Mouse (Mus musculus): ENCODE results near the gene Vps51.

Gene Vps51

DNA sequence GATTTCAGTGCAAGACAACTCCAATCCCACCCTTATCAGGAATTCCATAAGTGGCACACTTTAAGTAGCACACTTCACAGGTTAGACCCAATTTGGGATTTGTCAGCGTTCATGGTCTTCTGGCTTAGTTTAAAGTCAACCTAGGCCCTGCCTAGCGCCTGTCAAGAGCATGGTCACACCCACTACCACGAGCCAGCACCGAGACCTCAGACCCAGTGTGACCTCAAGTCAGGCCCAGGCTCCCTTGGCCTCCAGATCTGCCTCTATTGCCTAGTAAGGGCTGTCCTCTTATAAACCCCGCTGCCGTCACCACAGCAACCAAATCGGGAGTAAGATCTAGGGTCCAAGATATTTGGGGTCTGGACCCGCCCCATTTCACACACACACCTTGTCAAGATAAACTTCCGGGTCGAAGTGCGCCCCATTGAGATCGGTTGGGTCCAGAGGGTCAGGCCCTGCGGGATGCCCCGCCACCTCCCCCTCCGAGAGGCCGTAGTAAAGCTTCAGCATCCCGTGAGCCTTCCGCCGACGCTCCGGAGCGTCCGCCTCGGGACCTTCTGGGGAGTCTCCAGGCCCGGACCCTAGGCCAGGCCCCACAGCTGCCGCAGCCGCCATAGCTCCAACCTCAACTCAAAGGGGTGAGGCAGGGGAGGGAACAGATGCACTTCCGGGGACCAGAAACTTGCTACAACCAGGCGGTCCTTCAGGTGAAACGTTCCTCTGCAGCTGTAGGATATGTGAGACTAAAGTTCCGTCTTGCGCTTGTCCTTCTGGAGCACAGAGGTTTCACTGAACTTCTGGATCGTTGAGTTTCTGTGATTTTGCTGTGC, at the start of gene Vps51:
Vps51 (minus strand) TSS at position 668 of the 830 bp plus-strand sequence.
- peak; percentile 63 to 83 for DNase-seq (ENCODE audit: low spot score in 2 of 2)

DNA sequence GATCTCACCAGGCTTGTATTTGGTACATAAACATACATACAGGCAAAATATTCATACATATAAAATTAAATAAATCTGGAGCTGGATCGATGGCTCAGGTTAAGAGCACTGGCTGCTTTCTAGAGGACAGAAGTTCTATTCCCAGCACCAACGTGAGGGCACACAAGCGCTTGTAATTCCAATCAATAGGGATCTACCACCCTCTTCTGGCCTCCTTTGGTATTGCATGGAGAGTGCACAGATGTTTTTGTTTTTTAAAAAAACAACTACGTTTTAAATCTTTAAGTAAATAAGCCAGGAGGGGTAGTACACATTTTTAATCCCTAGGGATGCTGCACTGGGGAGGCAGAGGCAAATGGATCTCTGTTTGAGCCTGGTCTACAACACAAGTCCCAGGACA, 49.3 kb upstream of the Vps51 start:
- peak in 1 of 2 experiments; percentile 44 for DNase-seq (ENCODE audit: low spot score in 2 of 2)

DNA sequence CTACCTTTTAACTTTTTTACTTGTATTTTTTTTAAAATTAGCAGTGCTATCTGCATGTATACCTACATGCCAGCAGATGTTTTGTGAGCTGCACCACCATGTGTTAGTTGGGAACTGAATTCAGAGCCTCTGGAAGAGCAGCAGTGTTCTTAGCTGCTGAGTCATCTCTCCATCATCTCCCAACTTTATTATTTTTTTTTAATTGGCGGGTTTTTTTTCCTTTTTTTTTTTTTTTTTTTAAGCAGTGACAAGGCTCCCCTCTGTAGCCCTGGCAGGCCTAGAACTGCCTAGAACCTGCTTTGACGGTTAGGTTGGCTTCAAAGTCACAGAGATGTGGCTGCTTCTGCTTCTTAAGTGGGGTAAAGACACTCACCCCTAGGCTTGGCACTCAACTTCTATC, 47.9 kb upstream of the Vps51 start:
- no peak for DNase-seq (ENCODE audit: low spot score in 2 of 2)

- DNase-seq (ENCODE audit: low spot score in 2 of 2): no peak
Observed at GRCm38 (mm10) chr19:6123330-6123729, 46.3 kb upstream of the Vps51 start.

DNA sequence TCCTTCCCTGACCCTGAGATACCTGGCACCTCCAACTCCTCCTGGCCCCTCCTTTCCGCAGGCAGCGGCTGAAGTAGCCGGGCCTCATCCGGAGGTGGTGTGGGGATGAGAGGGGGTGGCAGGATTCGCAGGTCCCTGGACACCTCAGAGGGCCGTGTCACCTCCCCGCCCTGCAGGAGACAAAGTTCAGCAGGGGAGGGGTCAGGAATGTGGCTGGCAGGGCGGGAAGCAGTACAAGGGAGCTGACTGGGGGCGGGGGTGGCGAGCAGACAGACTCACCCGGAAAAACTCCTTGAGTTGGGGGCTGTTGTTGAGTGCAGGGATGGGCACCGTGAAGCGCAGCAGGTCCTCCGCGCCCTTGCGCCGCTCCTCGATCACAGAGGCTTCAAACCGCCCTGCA, 44.7 kb upstream of the Vps51 start:
- no peak for DNase-seq (ENCODE audit: low spot score in 2 of 2)

DNA sequence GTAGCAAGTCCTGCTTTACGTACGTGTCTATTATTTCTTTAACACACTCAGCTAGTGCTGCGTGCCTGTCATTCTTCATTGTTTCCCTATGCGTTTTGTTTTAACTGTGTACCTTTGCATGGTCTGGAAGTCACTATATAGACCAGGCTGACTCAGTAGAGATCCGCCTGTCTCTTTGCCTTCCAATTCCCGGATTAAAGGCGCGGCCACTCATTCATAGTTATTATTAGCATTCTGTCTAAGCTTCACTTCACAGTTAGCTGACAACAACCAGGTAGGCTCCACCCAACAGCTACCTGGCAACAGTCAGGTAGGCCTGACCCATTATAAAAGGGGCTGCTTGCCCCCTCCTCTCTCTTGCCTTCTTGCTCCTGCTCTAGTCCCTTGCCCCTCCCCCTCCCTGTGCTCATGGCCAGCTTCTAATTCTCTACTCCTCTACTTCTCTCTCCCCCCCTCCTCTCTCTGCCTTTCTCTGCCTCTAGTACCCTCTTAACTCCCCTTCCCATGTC, 41.7 kb upstream of the Vps51 start:
- DNase-seq (ENCODE audit: low spot score in 2 of 2): peak in 1 of 2 experiments; percentile 25

DNA sequence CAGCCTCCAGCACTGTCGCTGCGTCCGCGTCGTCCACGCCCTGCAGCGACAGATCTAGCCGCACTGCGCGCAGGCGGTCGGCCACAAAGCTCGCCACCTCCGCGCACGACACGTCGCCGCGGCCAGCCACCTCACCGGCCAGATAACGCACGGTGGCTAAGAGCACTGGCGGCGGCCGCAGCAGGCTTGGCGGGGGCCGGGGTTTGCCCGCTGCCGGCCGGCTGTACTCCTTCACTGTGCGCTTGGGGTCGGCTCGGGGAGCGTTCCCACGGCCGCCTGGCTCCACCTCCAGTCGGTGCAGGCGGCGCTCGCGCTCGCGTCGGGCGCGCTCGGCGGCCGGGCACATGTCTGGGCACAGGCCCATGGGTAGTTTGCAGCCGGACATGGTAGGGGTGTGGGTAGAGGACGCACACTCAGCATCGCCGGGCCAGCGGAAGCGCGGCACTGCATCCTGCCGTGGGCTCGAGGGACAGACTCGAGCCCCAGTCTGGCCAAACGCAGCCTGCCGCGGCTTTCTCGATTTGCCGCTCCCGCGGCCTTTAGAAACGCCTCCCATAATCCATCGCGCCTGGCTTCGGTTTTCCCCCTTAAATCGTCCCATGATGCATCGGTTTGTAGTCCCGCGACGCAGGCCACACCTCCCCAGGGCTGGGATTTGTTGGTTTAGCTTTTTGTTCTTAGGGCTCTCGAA, 41.1 kb upstream of the Vps51 start, which contains the start of gene Sac3d1:
Sac3d1 (minus strand) TSS at position 665 of the 691 bp plus-strand sequence.
- peak; percentile 76 to 83 for DNase-seq (ENCODE audit: low spot score in 2 of 2)

- DNase-seq (ENCODE audit: low spot score in 2 of 2): no peak
Observed at GRCm38 (mm10) chr19:6117346-6117985, 40.4 kb upstream of the Vps51 start.

- no peak for DNase-seq (ENCODE audit: low spot score in 2 of 2)
Observed at GRCm38 (mm10) chr19:6116113-6116850, 39.3 kb upstream of the Vps51 start.

- no peak for DNase-seq (ENCODE audit: low spot score in 2 of 2)
Observed at GRCm38 (mm10) chr19:6113116-6113515, 36.1 kb upstream of the Vps51 start.

DNA sequence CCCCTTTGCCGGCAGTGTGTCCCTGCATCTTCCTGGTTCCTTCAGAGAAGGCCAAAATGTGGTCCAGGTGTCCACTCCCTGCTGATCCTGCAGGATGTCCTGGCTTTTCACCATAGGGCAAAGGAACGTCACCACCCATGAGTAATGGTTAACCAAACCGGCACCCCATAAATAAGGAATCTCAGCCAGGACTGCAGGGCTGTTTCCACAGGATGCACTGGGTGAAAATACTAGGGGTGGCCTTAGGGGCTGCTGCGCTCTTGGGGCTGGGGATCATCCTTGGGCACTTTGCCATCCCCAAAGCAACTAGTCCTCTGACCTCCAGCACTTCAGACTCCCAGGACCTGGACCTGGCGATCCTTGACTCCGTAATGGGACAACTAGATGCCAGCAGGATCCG, 28.6 kb upstream of the Vps51 start, which contains the start of gene Naaladl1:
Naaladl1 (plus strand) TSS at position 197 of the 400 bp plus-strand sequence.
- no peak for DNase-seq (ENCODE audit: low spot score in 2 of 2)

DNA sequence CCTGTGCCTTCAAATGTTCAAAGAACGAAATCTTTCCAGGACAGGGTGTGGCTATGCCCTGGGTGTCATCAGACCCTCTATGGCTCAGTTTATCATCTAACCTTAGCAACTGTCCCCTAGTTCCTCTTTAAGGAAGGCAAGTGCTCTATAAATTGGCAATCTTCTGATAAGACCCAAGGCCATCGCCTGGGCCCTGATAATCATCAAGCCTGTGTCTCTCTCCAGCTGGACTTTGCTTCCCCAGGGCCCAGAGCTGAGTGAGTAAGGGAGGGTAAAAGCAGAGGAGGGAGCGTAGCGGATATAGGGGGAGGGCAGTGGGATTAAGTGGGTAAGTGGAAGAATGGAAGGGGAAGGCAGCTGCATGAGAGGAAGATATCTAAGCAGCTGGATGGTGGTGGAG, 27.4 kb upstream of the Vps51 start:
- DNase-seq (ENCODE audit: low spot score in 2 of 2): no peak

GRCm38 (mm10) chr19:6102169-6102853, 25.3 kb upstream of the Vps51 start:
- DNase-seq (ENCODE audit: low spot score in 2 of 2): no peak

GRCm38 (mm10) chr19:6101186-6101585, 24.2 kb upstream of the Vps51 start:
- no peak for DNase-seq (ENCODE audit: low spot score in 2 of 2)

DNA sequence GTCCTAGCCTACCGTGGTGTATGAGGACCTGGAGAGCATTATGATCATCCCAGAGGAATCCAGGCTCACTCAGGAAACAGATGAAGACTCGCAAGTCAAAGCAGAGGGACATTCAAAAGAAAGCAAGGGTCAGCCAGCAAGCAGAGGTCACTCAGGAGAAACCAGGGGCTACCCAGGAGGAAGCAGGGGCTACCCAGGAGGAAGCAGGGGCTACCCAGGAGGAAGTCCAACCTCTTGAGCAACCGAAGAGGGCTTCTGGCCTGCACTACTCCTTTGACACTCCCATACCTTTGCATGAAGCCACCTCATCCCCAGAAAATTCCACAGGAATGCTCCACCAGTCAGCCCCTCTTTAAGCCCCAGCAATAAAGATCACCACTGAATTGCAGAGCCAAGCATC, 20.8 kb upstream of the Vps51 start:
- DNase-seq (ENCODE audit: low spot score in 2 of 2): no peak

DNA sequence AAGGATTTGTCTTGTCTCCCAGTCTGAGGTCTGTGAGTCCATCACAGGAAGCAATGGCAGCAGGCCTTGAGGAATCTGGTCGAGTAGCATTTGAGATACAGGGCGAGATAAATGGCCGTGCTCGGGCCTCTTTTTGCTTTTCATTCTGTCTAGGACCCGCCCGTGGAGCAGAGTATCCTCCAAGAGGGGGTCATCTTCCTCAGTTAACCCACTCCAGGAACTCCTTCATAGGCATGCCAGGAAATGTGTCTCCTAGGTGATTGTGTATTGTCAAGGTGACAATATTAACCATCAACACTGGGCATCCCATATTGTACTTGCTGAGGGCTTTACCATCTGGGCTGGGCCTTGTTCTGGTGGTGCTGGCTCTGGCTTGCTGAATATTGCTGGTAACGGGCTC, 17.1 kb upstream of the Vps51 start, which contains the start of gene AC131692.1:
AC131692.1 (plus strand) TSS at position 301 of the 400 bp plus-strand sequence.
- no peak for DNase-seq (ENCODE audit: low spot score in 2 of 2)

GRCm38 (mm10) chr19:6088841-6089240, 11.8 kb upstream of the Vps51 start:
- no peak for DNase-seq (ENCODE audit: low spot score in 2 of 2)

- peak in 1 of 2 experiments; percentile 56 for DNase-seq (ENCODE audit: low spot score in 2 of 2)
Observed at GRCm38 (mm10) chr19:6085417-6085879, 8.4 kb upstream of the Vps51 start.

DNA sequence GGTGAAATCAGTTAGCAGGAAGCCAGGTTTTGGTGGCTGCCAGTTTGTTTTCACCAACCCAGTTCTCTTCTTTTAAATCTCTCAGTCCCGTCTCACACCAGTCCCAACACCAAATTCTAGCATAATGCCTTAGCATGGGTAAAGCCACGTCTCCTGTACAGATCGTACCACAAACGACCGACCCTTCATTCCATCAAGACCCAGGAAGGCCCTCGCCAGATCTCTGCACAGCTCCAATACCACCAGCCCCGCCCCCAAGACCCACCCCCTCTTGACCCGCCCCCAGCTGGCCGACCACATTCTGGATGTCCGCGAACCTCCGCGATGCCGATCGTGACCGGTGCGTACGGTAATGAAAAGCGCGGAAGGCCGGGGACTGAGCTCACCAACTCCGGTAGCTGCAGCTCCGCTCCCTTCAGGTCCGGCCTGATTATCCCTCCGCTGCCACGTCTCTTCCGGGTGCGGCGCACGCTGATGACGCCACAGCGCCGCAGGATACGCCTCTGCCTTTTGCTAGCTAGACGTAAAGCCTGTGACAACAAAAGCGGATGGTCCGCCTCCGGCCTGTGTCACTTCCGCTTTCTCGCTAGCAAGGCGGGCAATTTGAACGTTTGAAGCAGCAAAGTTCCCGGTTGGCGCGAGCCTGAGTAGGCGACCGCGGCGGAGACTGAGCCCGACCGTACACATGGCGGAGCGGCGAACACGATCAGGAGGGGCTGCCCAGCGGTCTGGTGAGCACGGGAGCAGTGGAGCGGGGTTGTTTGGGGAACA, 7.6 kb upstream of the Vps51 start, which contains the start of the genes Zfpl1 and Cdca5:
Zfpl1 (minus strand) TSS at position 479 of the 771 bp plus-strand sequence.
Cdca5 (plus strand) TSS at position 506 of the 771 bp plus-strand sequence.
- DNase-seq (ENCODE audit: low spot score in 2 of 2): peak; percentile 96 to 98

GRCm38 (mm10) chr19:6082156-6082555, 5.1 kb upstream of the Vps51 start, which contains the start of gene Gm28374:
Gene Gm28374, minus strand, starts transcription at chr19:6082256.
- no peak for DNase-seq (ENCODE audit: low spot score in 2 of 2)
